Mouse (Mus musculus) spleen, postnatal 4 days (tissue): ENCODE measurements at regions not wholly inside any gene's neighbourhood (a gene's known extent, or its start where the extent isn't known, plus 50 kb on each side); places are given as distances from the start of the nearest gene placed in this dataset.

ENCODE experiments used
- DNase-seq, 2 experiments: peaks; one replicate each; pipeline ENCODE4 v3.0.0; 2022; ENCODE audit warnings: low spot score in 2 of 2

DNA sequence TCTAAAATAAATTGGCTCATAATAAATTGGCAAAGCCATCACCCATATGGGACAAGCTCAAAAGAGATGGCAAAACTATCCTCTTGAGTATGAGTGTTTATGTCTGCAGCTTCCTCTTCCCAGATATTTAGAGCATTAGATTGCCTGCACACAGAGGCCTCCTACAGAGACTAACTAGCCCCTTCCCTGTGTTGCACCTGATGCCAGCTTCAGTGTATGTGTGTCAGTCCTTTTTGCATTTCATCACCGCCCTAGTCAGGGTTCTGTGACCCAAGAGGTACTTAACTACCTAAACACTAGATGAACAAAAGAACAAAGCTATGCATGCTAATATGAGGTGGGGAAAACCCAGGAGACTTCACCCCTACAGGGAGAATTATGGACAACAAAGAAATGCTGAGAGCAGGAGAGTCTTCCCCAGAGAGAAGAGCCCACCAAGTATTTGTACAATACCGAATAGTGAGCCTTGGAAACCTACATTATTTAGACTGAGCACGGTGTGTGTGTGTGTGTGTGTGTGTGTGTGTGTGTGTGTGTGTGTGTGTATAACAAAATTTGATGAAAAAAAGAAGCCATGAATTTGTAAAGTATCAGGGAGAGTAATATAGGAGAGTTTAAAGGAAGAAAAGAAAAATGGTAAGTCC, 62.5 kb downstream of the Speer2 start:
- no peak for DNase-seq

DNA sequence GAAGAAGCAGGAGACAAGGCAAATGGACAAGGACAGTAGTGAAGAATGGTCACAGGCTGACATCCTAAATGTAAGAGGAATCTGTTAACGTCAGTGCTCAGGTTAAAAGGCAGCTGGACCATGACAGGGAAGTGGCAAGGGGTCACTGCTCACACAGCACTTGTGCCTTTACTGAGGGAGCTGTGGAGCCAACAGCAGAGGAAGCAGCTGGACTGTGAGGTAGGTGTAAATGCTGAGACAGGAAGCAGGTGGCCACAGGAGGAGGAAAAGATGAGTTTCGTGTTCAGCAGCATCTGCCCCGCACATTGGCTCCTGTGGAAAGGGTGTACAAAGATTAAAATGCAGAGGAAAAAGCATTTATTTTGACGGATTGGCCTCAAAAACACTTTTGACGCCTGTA, 67.2 kb downstream of the Speer2 start:
- DNase-seq: peak in 1 of 2 experiments; percentile 50

DNA sequence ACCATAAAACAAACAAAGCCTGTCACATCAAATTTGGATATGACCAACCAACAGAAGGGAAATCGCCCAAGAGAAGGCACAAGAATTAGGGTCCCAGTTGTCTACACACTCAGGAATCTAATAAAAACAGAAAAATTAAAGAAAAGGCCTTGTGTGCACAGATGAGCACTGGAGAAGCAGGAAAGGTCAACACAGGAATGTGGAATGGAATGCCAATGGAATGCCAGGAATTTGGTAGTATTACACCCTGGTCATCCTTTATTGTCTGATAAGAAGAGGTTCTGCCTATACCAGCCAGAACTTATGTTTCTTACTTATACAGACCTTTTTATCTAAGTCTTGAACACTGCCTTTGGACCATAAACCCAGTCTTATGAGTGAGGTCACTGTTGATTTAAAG, 72.9 kb downstream of the Speer2 start:
- DNase-seq: no peak

DNA sequence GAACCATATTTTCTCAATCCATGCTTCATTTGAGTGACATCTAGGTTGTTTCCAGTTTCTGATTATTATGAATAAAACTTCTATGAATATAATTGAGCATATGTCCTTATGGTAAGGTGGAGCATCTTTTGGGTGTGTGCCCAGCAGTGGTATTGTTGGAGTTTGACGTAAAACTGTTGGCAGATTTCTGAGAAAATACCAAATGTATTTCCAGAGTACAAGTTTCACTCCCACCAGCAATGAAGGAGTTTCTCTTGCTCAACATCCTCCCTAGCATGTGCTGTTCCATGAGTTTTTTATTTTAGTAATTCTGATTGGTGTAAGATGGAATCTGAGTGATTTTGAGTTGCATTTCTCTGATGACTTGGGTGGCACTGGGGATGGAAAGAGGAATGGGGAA, 92.8 kb downstream of the Speer2 start:
- DNase-seq: no peak
